Mouse (Mus musculus) embryonic facial prominence, embryonic 14.5 days (tissue): ENCODE results near the gene Il18rap. TPM values are rescaled to one million over a fixed set of nuclear protein-coding genes. Genes with fewer than 3 reads are reported as not detected.
"Not testable (repeated sequence)": the region's sequence is repeated elsewhere in the genome, so short reads cannot be mapped to it uniquely, and the experiment has no call there.

Source experiments
- ATAC-seq: fragments of 200-750 bp; cut with Nextera tagmentation; 2 replicates; pipeline ENCODE4 v1.8.0; 2017; ENCODE audit warnings: low read depth, moderate number of reproducible peaks, moderate TSS enrichment
- DNase-seq: peaks from one replicate; pipeline ENCODE4 v3.0.0-alpha.2; 2015; ENCODE audit warnings: low spot score
- H3K27ac ChIP-seq: fragments of 300-500 bp; sonication (generic); replicated peaks from 2 replicates; pipeline ENCODE4 v1.5.1; 2014; ENCODE audit warnings: low read depth, mild to moderate bottlenecking, low read length, moderate library complexity
- H3K27me3 ChIP-seq: fragments of 300-500 bp; sonication (generic); replicated peaks from 2 replicates; pipeline ENCODE4 v1.6.1; 2014; ENCODE audit warnings: low read length; ENCODE audit not compliant: control insufficient read depth, insufficient read depth
- H3K36me3 ChIP-seq: fragments of 300-500 bp; sonication (generic); 2 replicates; pipeline ENCODE4 v1.6.1; 2014; ENCODE audit warnings: low read length, mixed read lengths; ENCODE audit not compliant: control insufficient read depth, insufficient read depth
- H3K4me1 ChIP-seq: fragments of 300-500 bp; sonication (generic); 2 replicates; pipeline ENCODE4 v1.6.1; 2014; ENCODE audit warnings: antibody characterized with exemption, low read length; ENCODE audit not compliant: control insufficient read depth, insufficient read depth
- H3K4me2 ChIP-seq: fragments of 300-500 bp; sonication (generic); 2 replicates; pipeline ENCODE4 v1.6.1; 2014; ENCODE audit warnings: low read depth, mild to moderate bottlenecking, low read length, moderate library complexity, mixed read lengths
- H3K4me3 ChIP-seq: fragments of 300-500 bp; sonication (generic); 2 replicates; pipeline ENCODE4 v1.5.1; 2014; ENCODE audit warnings: low read depth, mild to moderate bottlenecking, low read length
- H3K9ac ChIP-seq: fragments of 300-500 bp; sonication (generic); 2 replicates; pipeline ENCODE4 v1.6.1; 2014; ENCODE audit warnings: low read depth, mild to moderate bottlenecking, low read length, moderate library complexity, mixed read lengths
- H3K9me3 ChIP-seq: fragments of 300-500 bp; sonication (generic); 2 replicates; pipeline ENCODE4 v1.6.1; 2016; ENCODE audit warnings: low read length; ENCODE audit not compliant: control insufficient read depth
- WGBS: fragments of 180-500 bp; shearing (Covaris S2); extraction: QIAGEN DNeasy Blood & Tissue Kit; methylation state at CpG from one replicate; pipeline ENCODE4 v1.1.7; 2014; 5-methylcytosine and 5-hydroxymethylcytosine counted together
- polyA plus RNA-seq: library from polyadenylated mRNA; unstranded; fragments of >200 nt; fragmentation: Nextera tagmentation; extraction: Ambion mirVana; gene quantifications from 2 replicates; pipeline ENCODE4 v1.2.1, GENCODE M21; 2014

The Il18rap gene
- polyA plus RNA-seq, 1 experiment from 2014 or later: 0.28 TPM

DNA sequence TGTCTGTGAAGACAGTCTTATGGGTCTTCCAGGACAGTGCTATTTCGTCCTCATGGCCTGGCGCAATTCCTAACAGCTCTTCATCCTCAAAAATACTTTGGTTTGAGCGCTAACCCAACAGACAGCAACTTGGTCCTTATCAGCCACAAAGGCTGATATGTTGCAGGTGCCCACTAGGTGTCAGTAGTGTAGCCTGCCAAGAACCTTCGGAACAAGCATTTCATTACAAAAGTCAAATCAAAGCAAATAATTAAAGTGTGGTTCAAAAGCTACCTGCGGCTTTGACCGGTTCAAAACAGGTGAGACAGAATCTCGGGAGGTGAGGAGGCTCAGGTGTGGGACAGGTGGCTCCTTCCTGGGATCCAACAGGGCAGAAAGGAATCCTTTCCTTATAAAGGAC is 64.6 kb downstream of the Il18rap start, which contains the start of gene Slc9a4:
Gene Slc9a4, plus strand, starts transcription at position 298 of the 400 bp plus-strand sequence.
- Histone ChIP-seq H3K27me3 (peaks cover 4% of the 10 kb centered on the region; the same call in 1 of the 2 replicates), H3K36me3 (no peaks in the 10 kb centered on the region), H3K4me1 (no peaks in the 10 kb centered on the region), H3K9ac (no peak within 1 kb of the TSS), H3K4me2 (peak within 1 kb of the TSS; percentile 31; the same call in 1 of the 2 replicates), H3K4me3 (no peak within 1 kb of the TSS), H3K27ac (no peak within 1 kb of the TSS), H3K9me3 (no peaks in the 10 kb centered on the region)
- WGBS: 9% methylated on average over 7 of the region's 7 CpGs
- ATAC-seq: no peak
- DNase-seq: peak; percentile 54

DNA sequence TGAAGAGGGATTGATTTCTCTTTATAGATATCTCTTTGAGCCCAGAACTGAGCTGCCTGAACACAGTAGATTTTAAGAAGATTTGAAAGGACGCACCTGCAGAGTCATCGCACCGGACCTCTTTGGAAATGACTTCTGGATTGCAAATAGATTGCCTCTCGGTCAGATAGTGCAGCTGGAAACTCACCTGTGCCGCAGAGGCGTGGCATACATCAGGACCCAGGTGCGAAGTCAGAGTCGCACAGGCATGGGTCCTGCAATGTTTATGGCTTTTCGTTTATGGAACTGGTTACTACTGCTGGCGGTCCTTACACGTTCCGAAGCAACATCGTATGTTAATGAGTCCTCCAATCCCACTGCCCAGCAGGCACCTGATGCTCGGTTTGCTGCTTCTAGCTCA is 65.1 kb downstream of the Il18rap start:
- no peak overlapping the region for H3K9ac ChIP-seq
- no peak for ATAC-seq
- no peaks in the 10 kb centered on the region for H3K36me3 ChIP-seq
- no peak for DNase-seq
- no peaks in the 10 kb centered on the region for H3K4me1 ChIP-seq
- no peak overlapping the region for H3K4me2 ChIP-seq
- no peaks in the 10 kb centered on the region for H3K9me3 ChIP-seq
- peaks cover 4% of the 10 kb centered on the region; the same call in 1 of the 2 replicates for H3K27me3 ChIP-seq
- H3K4me3 ChIP-seq: no peak overlapping the region
- no peak overlapping the region for H3K27ac ChIP-seq
- 69% methylated on average over 14 of the region's 14 CpGs for WGBS

DNA sequence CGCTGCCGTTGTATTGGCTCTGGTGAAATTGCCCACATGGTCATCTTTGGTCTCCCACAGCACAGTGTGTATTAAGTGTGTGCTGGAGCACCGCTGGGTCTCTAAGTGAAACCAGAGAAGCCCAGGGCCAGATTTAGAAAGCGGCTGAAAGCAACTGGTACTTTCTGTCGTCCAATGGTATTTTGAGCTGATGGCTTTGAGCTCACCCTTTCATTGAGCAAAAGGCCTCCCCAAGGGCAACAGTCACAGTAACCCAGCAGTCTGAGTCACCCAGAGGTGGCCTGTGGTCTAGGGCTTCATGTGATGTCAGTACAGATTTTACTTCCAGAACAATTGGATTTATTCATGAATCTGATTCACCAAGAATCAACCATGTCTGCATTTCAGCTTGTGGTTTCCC is 71.6 kb downstream of the Il18rap start:
- Histone ChIP-seq H3K9me3 (no peaks in the 10 kb centered on the region), H3K27me3 (no peaks in the 10 kb centered on the region), H3K4me3 (no peak overlapping the region), H3K4me1 (no peaks in the 10 kb centered on the region), H3K9ac (no peak overlapping the region), H3K27ac (no peak overlapping the region), H3K4me2 (no peak overlapping the region), H3K36me3 (no peaks in the 10 kb centered on the region)
- ATAC-seq (no peak), DNase-seq (peak; percentile 45)
- 37% methylated on average over 5 of the region's 5 CpGs for WGBS

DNA sequence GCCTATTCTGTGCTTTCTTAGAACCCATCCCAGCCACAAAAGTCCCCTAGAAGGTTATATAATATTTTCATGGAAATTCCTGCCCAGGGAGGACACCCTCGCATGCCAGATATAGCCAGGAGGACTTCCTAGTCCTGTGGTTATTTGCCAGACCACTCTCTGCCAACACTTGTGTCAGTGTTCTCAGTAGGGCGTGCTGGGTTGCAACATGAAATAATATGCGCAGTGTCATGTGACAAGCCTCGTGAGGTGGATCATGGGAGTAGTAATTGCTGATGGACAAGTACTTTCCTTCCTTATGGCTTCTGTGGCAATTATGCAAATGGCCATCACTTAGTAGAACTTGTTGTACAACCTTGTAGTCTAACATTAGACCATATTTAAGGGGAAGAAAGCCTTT is 75.8 kb downstream of the Il18rap start:
- H3K9me3 ChIP-seq: no peaks in the 10 kb centered on the region

DNA sequence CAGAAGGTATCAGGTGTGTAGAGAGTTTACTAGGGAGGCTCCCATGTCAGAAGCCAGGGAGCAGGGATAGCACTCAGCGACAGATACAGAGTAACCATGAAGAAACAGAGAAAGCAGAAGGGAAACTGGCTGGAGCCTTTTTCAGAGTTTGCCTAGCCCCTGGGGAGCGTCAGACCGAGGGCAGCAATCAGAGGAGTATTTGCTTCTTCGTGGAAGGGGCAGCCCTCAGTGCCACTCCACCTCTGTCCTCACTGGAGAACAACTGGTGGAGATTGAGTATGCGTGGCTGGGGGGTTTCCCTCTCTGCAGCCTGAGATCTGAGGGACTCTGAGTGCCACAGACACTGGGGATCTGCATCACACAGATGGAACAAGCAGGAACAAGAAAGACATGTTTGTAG is 82.7 kb downstream of the Il18rap start:
- no peak overlapping the region for H3K27ac ChIP-seq
- H3K36me3 ChIP-seq: no peaks in the 10 kb centered on the region
- H3K4me3 ChIP-seq: no peak overlapping the region
- no peak for ATAC-seq
- H3K9ac ChIP-seq: no peak overlapping the region
- no peak for DNase-seq
- no peaks in the 10 kb centered on the region for H3K27me3 ChIP-seq
- WGBS: 55% methylated on average over 5 of the region's 5 CpGs
- no peaks in the 10 kb centered on the region for H3K9me3 ChIP-seq
- 0 out of 2 replicates have a peak, but pooled peaks cover 5% of the 10 kb centered on the region for H3K4me1 ChIP-seq
- H3K4me2 ChIP-seq: no peak overlapping the region

More for the DNA sequence above, 75.8 kb downstream of the Il18rap start:
- Histone ChIP-seq H3K4me2 (no peak overlapping the region), H3K36me3 (no peaks in the 10 kb centered on the region), H3K9ac (no peak overlapping the region), H3K27ac (no peak overlapping the region), H3K4me1 (no peaks in the 10 kb centered on the region), H3K27me3 (no peaks in the 10 kb centered on the region), H3K4me3 (no peak overlapping the region)
- ATAC-seq (no peak), DNase-seq (no peak)
- whole genome bisulfite sequencing: 77% methylated on average over 4 of the region's 4 CpGs

DNA sequence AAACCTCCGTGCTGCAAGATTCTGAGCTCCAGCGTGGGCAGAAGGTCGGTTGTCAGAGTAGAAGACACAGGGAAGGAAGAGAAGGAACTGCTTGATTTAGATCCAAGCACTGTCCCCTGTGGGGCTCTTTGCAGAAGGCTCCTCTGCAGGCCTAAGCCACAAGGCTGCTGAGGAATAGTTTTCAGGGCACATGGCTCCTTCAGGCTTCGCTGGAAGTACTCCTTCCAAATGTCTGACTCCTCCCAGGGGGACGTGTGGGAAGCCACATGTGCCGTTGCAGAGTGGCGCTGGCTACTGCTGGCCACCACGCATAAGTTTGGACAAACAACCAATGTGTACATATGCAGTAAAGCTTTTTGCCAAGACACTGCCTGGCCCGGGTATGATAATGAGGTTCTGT is 84.5 kb downstream of the Il18rap start:
- not testable (repeated sequence) for H3K4me3 ChIP-seq, DNase-seq, H3K4me2 ChIP-seq, H3K4me1 ChIP-seq, ATAC-seq, H3K9ac ChIP-seq, H3K9me3 ChIP-seq, H3K36me3 ChIP-seq, H3K27me3 ChIP-seq, H3K27ac ChIP-seq
- 76% methylated on average over 9 of the region's 9 CpGs for WGBS

DNA sequence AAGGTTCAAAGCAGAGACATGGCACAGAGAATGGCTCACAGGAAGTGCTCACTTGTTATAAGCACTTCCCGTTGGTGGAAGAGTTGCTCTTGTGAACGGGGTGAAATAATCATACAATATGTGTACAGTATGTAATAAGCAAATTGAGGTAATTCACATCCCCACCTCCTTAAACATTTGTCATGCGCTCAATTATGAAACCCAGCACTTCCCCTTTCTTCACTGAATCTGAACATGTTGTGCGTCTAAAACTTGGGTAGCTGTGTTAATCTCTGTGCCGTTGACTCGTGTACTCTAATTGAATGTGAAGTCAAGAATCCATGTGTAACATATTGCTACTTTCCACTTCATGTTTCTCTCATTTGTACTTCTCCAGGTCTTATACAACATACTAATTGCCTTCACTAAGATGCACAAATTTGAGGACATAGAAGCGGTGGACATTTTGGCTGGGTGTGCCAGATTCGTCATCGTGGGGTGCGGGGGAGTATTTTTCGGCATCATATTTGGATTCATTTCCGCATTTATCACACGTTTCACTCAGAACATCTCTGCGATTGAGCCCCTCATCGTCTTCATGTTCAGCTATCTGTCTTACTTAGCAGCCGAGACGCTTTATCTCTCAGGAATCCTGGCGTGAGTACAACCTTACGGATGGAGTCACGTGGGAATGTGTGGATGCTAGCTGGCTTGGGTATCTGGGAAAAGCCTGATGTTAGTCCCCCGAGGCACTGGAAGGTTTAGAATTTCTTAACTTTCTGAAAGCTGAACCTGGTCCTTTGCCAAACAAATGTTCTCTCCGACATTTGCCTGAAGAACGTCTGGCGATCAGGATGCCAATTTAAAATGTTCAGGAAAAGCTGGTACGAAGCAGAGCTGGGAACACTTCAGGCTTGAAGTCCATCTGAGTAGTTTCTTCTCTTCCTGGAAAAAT is 85.5 kb downstream of the Il18rap start:
- Histone ChIP-seq H3K27ac (peak overlapping the region; percentile 40; the same call in 1 of the 2 replicates), H3K4me1 (0 out of 2 replicates have a peak, but pooled peaks cover 5% of the 10 kb centered on the region), H3K27me3 (no peaks in the 10 kb centered on the region), H3K9me3 (no peaks in the 10 kb centered on the region), H3K9ac (no peak overlapping the region), H3K4me2 (peak overlapping the region; percentile 33), H3K4me3 (no peak overlapping the region), H3K36me3 (no peaks in the 10 kb centered on the region)
- ATAC-seq: no peak
- peak; percentile 92 for DNase-seq
- WGBS: 56% methylated on average over 25 of the region's 25 CpGs
